Mouse (Mus musculus): ENCODE measurements around the gene Nrcam. TPM values are rescaled to one million over a fixed set of nuclear protein-coding genes. Genes with fewer than 3 reads are reported as not detected.

Gene Nrcam
- total and polyA plus RNA-seq, 3 experiments, result 0.05 to 0.33 (median 0.13) TPM

DNA sequence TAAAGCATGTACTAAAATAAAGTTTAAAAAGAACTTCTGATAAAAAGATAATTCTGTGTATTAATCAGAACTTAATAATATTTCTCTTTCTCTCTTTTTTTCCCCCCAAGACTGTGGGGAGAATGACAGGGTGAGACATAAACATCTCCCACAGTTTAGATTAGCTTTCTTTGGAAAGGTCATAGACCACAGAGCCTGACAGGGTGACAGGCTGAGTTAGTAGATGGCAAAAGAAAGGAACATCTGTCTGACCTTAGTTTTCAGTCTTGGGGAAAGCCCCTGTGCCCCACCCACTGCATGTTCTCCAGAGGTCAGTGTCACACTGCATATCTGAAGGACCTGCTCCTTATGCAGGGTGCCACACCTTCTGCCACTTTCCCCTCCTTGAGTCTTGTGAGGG lies 222.9 kb downstream of the Nrcam start:
- Histone ChIP-seq H3K79me2 (replicated peaks; ENCODE audit: control insufficient read depth, extremely low read depth, insufficient read depth, poor library complexity, severe bottlenecking) (no peaks in the 10 kb centered on the region), H3K27me3 (replicated peaks) (no peaks in the 10 kb centered on the region), H3K9me3 (replicated peaks; ENCODE audit: low read length) (no peaks in the 10 kb centered on the region), H3K4me1 (ENCODE audit: control insufficient read depth in 1 of 2, insufficient read depth in 2 of 2) (peaks cover 0 to 10% of the 10 kb centered on the region in 2 experiments; a peak in 2 of 4 replicates), H3K4me2 (ENCODE audit: insufficient read depth, low read depth, poor library complexity, severe bottlenecking) (peak overlapping the region; percentile 19), H3K27ac (ENCODE audit: insufficient read depth, low read depth) (no peak overlapping the region), H3K36me3 (replicated peaks in 1 of 2; ENCODE audit: control insufficient read depth in 1 of 2, insufficient read depth in 1 of 2, low read length in 1 of 2) (no peaks in the 10 kb centered on the region), H3K9ac (ENCODE audit: insufficient read depth, low read depth) (no peak overlapping the region), H3K4me3 (replicated peaks in 1 of 3; ENCODE audit: low read depth in 2 of 3, low read length in 2 of 3, poor library complexity in 1 of 3) (no peak overlapping the region)
- dilution Hi-C loops (cut with MboI; ENCODE audit: extremely low pct_ligation_motif_present, extremely low pct_unique_long_range_greater_than_20kb, low sequenced_read_pairs), result no loop called here
- in situ Hi-C loops (cut with MboI; ENCODE audit: low pct_ligation_motif_present, low pct_unique_long_range_greater_than_20kb, low sequenced_read_pairs), result no loop called here
- DNase-seq (ENCODE audit: extremely low read depth), result peak; percentile 9
- TF ChIP-seq TCF12 (IDR thresholded peaks at IDR 0.05; ENCODE audit: low read depth, low read length) (0 out of 2 replicates have a peak, but pooled peaks have one; percentile 13), ETS1 (conservative IDR thresholded peaks at IDR 0.05; ENCODE audit: low read depth, low read length) (no peak)

DNA sequence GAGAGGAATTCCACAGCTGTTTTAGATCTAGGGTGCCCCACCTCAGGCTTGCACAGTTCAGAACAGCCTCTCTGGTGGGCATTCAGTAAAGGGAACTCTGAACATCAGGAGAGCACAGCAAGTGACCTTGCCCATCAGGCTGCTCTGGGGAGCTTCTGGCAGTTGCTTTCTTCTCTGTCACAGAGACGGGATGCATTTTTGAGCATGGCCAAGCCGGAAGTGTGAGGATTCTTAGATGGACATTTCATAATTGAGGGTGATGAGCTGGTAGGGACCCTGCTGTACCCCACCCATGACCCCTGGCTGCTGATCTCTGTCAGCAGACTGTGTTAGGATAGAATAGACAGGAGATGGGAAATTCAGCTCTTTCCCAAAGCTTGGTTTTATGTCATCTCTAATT lies 225.4 kb downstream of the Nrcam start:
- in situ Hi-C loops (cut with MboI; ENCODE audit: low pct_ligation_motif_present, low pct_unique_long_range_greater_than_20kb, low sequenced_read_pairs), result no loop called here
- Histone ChIP-seq H3K9ac (ENCODE audit: insufficient read depth, low read depth) (no peak overlapping the region), H3K4me3 (replicated peaks in 1 of 3; ENCODE audit: low read depth in 2 of 3, low read length in 2 of 3, poor library complexity in 1 of 3) (no peak overlapping the region), H3K27ac (ENCODE audit: insufficient read depth, low read depth) (no peak overlapping the region), H3K27me3 (replicated peaks) (no peaks in the 10 kb centered on the region), H3K4me2 (ENCODE audit: insufficient read depth, low read depth, poor library complexity, severe bottlenecking) (no peak overlapping the region), H3K79me2 (replicated peaks; ENCODE audit: control insufficient read depth, extremely low read depth, insufficient read depth, poor library complexity, severe bottlenecking) (no peaks in the 10 kb centered on the region), H3K36me3 (replicated peaks in 1 of 2; ENCODE audit: control insufficient read depth in 1 of 2, insufficient read depth in 1 of 2, low read length in 1 of 2) (no peaks in the 10 kb centered on the region), H3K4me1 (ENCODE audit: control insufficient read depth in 1 of 2, insufficient read depth in 2 of 2) (peaks cover 0 to 10% of the 10 kb centered on the region in 2 experiments; a peak in 2 of 4 replicates), H3K9me3 (replicated peaks; ENCODE audit: low read length) (no peaks in the 10 kb centered on the region)
- TF ChIP-seq TCF12 (IDR thresholded peaks at IDR 0.05; ENCODE audit: low read depth, low read length) (no peak), POLR2A (IDR thresholded peaks at IDR 0.05; ENCODE audit: low read depth, low read length) (no peak), JUND (conservative IDR thresholded peaks at IDR 0.05; ENCODE audit: low read depth, low read length) (no peak), GABPA (IDR thresholded peaks at IDR 0.05; ENCODE audit: insufficient replicate concordance, low read depth, low read length) (no peak), MEF2A (IDR thresholded peaks at IDR 0.05; ENCODE audit: borderline replicate concordance, low read depth, low read length) (no peak), UBTF (IDR thresholded peaks at IDR 0.05; ENCODE audit: low read depth, low read length) (no peak), PAX5 (IDR thresholded peaks at IDR 0.05; ENCODE audit: low read length) (no peak), RCOR1 (conservative IDR thresholded peaks at IDR 0.05; ENCODE audit: low read depth, low read length) (no peak), NELFE (IDR thresholded peaks at IDR 0.05; ENCODE audit: low read depth, low read length) (no peak), HCFC1 (IDR thresholded peaks at IDR 0.05; ENCODE audit: low read depth, low read length) (no peak), CHD2 (IDR thresholded peaks at IDR 0.05; ENCODE audit: low read length) (no peak), RAD21 (IDR thresholded peaks at IDR 0.05; ENCODE audit: low read depth, low read length) (no peak), USF2 (conservative IDR thresholded peaks at IDR 0.05; ENCODE audit: low read depth, low read length) (no peak), KAT2A (IDR thresholded peaks at IDR 0.05; ENCODE audit: insufficient replicate concordance, low read length) (no peak), ZC3H11A (IDR thresholded peaks at IDR 0.05; ENCODE audit: low read depth, low read length) (no peak), CTCF (conservative IDR thresholded peaks at IDR 0.05 in 1 of 2, IDR thresholded peaks at IDR 0.05 in 1 of 2; ENCODE audit: low read depth in 2 of 2, low read length in 2 of 2) (no peak), ZNF384 (IDR thresholded peaks at IDR 0.05; ENCODE audit: low read depth, low read length) (no peak)
- dilution Hi-C loops (cut with MboI; ENCODE audit: extremely low pct_ligation_motif_present, extremely low pct_unique_long_range_greater_than_20kb, low sequenced_read_pairs), result no loop called here
- no peak for DNase-seq (ENCODE audit: extremely low read depth)
